Mouse (Mus musculus) embryonic facial prominence, embryonic 10.5 days (tissue): ENCODE data around the gene Moap1. TPM values are rescaled to one million over a fixed set of nuclear protein-coding genes. Genes with fewer than 3 reads are reported as not detected.

Experiments
- DNase-seq: peaks from one replicate; pipeline ENCODE4 v3.0.0-alpha.2; 2017; ENCODE audit warnings: low spot score
- H3K27ac ChIP-seq: fragments of 300-500 bp; sonication (generic); replicated peaks from 2 replicates; pipeline ENCODE4 v1.5.1; 2016; ENCODE audit warnings: mild to moderate bottlenecking
- H3K27me3 ChIP-seq: fragments of 300-500 bp; sonication (generic); replicated peaks from 2 replicates; pipeline ENCODE4 v1.6.1; 2016; ENCODE audit warnings: low read depth, mild to moderate bottlenecking; ENCODE audit not compliant: poor library complexity, severe bottlenecking
- H3K36me3 ChIP-seq: fragments of 300-500 bp; sonication (generic); replicated peaks from 2 replicates; pipeline ENCODE4 v1.6.1; 2016; ENCODE audit warnings: mild to moderate bottlenecking, moderate library complexity
- H3K4me1 ChIP-seq: fragments of 300-500 bp; sonication (generic); 2 replicates; pipeline ENCODE4 v1.6.1; 2016
- H3K4me3 ChIP-seq: fragments of 300-500 bp; sonication (generic); 2 replicates; pipeline ENCODE4 v1.5.1; 2016; ENCODE audit warnings: mild to moderate bottlenecking, moderate library complexity
- H3K9me3 ChIP-seq: fragments of 300-500 bp; sonication (generic); 2 replicates; pipeline ENCODE4 v1.6.1; 2016; ENCODE audit warnings: mild to moderate bottlenecking
- WGBS: fragments of 180-500 bp; shearing (Covaris S2); methylation state at CpG from one replicate; pipeline ENCODE4 v1.1.7; 2016; 5-methylcytosine and 5-hydroxymethylcytosine counted together
- polyA plus RNA-seq: library from polyadenylated mRNA; unstranded; fragments of >200 nt; fragmentation: Nextera tagmentation; extraction: Ambion mirVana; gene quantifications from 2 replicates; pipeline ENCODE4 v1.2.1, GENCODE M21; 2016

Moap1 gene
- polyA plus RNA-seq, 1 experiment from 2014 or later = 35.4 TPM

DNA sequence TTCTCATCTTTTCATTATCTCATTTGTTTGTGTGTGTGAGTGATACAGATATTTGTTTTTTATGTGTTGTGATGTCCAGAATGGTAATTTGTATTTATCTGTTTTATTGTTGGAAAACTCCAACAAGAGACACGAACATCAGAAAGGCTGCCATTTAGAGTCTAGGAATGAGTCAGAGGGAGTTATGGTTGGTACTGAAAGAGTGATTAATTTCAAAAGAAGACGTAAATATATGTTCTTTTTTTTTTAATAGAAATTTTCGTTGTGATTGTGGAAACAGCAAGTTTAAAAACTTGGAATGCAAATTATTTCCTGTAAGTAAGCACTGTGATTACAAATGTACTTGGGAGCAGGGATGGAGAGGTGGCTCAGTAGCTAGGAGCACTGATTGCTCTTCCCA is 18.2 kb upstream of the Moap1 start:
- Histone ChIP-seq H3K27ac (no peak overlapping the region), H3K4me3 (no peak overlapping the region), H3K4me1 (peaks cover 21% of the 10 kb centered on the region), H3K36me3 (peaks cover 41% of the 10 kb centered on the region), H3K9me3 (no peaks in the 10 kb centered on the region), H3K27me3 (no peaks in the 10 kb centered on the region)
- no peak for DNase-seq
- WGBS = 91% methylated on average over 3 of the region's 3 CpGs

DNA sequence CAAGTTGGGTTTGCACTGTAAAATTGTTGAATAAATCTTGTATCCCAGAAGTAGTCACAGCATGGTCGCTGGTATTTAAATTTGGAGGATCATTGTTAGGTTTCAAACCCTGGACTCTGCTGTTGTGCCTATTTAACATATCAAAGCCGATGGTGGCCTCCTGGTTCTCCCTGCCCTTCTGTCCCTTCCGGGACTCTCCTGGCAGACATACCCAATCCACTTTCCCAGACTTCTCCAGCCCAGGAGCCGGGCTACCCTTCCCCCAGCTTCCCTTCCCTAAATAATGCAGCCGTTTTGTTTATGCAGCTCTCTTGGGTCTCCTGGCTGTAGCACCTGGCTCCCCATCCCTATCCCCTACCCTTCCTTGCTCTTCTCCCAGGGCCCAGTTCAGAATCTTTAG is 15.5 kb upstream of the Moap1 start:
- no peaks in the 10 kb centered on the region for H3K9me3 ChIP-seq
- peak overlapping the region; percentile 63; the same call in 1 of the 2 replicates for H3K27ac ChIP-seq
- WGBS = 5% methylated on average over 5 of the region's 5 CpGs
- H3K4me3 ChIP-seq = peak overlapping the region; percentile 81
- no peak for DNase-seq
- no peaks in the 10 kb centered on the region for H3K27me3 ChIP-seq
- peaks cover 42% of the 10 kb centered on the region for H3K36me3 ChIP-seq
- peaks cover 27% of the 10 kb centered on the region for H3K4me1 ChIP-seq

DNA sequence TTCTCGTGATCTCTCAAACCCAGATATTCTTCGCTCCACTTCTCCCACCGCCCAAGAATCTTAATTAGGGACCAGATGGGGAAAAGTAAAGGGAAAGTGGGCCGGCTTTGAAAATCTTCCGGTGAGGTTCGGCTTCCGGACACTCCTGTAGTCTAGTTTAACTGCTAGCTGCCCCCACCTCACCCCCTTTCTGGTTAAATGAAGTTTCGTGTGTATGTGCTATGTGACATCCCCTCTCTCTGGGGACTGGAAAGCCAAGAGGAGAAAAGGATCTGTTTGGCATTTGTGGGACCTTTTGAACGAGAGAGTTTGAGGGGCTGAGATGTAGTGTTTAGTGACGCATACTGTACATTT is 14.9 kb upstream of the Moap1 start, which contains the start of gene Gm20604:
Gm20604 (minus strand) TSS at position 270 of the 354 bp plus-strand sequence.
- Histone ChIP-seq H3K4me3 (peak within 1 kb of the TSS; percentile 81), H3K4me1 (peaks cover 27% of the 10 kb centered on the region), H3K36me3 (peaks cover 42% of the 10 kb centered on the region), H3K9me3 (no peaks in the 10 kb centered on the region), H3K27ac (peak within 1 kb of the TSS; percentile 93), H3K27me3 (no peaks in the 10 kb centered on the region)
- 1% methylated on average over 10 of the region's 10 CpGs for WGBS
- DNase-seq = no peak

- Histone ChIP-seq H3K36me3 (peaks cover 42% of the 10 kb centered on the region), H3K4me3 (peak within 1 kb of the TSS; percentile 81), H3K27me3 (no peaks in the 10 kb centered on the region), H3K4me1 (peaks cover 27% of the 10 kb centered on the region), H3K9me3 (no peaks in the 10 kb centered on the region), H3K27ac (peak within 1 kb of the TSS; percentile 93)
- DNase-seq = peak; percentile 98
- WGBS = under 1% methylated on average over 73 of the region's 73 CpGs
Measured at GRCm38 (mm10) chr12:102757689-102758402, 14.4 kb upstream of the Moap1 start, which contains the start of the genes Gm28051, Gon7 and Ubr7. Gene Gm28051, minus strand, starts transcription at chr12:102757765. Gene Gon7, minus strand, starts transcription at chr12:102757803. Gene Ubr7, plus strand, starts transcription at chr12:102757967.

GRCm38 (mm10) chr12:102757055-102757688 is 13.7 kb upstream of the Moap1 start:
- peaks cover 42% of the 10 kb centered on the region for H3K36me3 ChIP-seq
- H3K4me3 ChIP-seq = peak overlapping the region; percentile 81
- H3K27me3 ChIP-seq = no peaks in the 10 kb centered on the region
- no peaks in the 10 kb centered on the region for H3K9me3 ChIP-seq
- peaks cover 27% of the 10 kb centered on the region for H3K4me1 ChIP-seq
- DNase-seq = no peak
- peak overlapping the region; percentile 93 for H3K27ac ChIP-seq
- 2% methylated on average over 46 of the region's 46 CpGs for WGBS

- peaks cover 43% of the 10 kb centered on the region for H3K36me3 ChIP-seq
- H3K9me3 ChIP-seq = no peaks in the 10 kb centered on the region
- H3K27me3 ChIP-seq = no peaks in the 10 kb centered on the region
- H3K4me3 ChIP-seq = peak overlapping the region; percentile 81
- 88% methylated on average over 7 of the region's 7 CpGs for WGBS
- peak; percentile 35 for DNase-seq
- H3K27ac ChIP-seq = no peak overlapping the region
- H3K4me1 ChIP-seq = peaks cover 27% of the 10 kb centered on the region
Measured at GRCm38 (mm10) chr12:102756304-102756703, 12.8 kb upstream of the Moap1 start.

- WGBS = 90% methylated on average over 3 of the region's 3 CpGs
- DNase-seq = no peak
Measured at GRCm38 (mm10) chr12:102748256-102748655, 4.8 kb upstream of the Moap1 start.

DNA sequence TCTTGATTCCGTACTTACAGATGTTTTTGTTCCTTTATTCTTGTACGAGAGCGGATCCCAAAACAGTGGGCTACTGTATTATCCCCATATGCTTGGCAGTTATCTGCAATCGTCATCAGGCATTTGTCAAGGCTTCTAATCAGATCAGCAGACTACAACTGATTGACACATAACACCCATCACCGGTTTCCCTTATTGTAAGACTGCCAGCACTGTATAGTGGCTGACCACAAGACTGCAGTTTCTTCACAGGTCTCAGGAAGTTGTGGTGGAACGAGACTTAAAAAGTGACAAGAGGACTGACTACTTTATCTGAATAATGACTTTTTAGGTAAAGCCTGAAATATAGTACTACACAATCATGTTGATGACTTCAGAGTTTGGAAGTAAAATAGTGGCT is 1.4 kb upstream of the Moap1 start:
- Histone ChIP-seq H3K36me3 (peaks cover 48% of the 10 kb centered on the region), H3K27me3 (no peaks in the 10 kb centered on the region), H3K9me3 (no peaks in the 10 kb centered on the region), H3K27ac (no peak overlapping the region), H3K4me1 (peaks cover 25% of the 10 kb centered on the region), H3K4me3 (peak overlapping the region; percentile 94)
- 69% methylated on average over 6 of the region's 6 CpGs for WGBS
- DNase-seq = no peak

More at GRCm38 (mm10) chr12:102748256-102748655, 4.8 kb upstream of the Moap1 start:
- Histone ChIP-seq H3K36me3 (peaks cover 47% of the 10 kb centered on the region), H3K4me3 (no peak overlapping the region), H3K9me3 (no peaks in the 10 kb centered on the region), H3K4me1 (peaks cover 13% of the 10 kb centered on the region), H3K27me3 (no peaks in the 10 kb centered on the region), H3K27ac (no peak overlapping the region)

GRCm38 (mm10) chr12:102743036-102743588 is 349 bp downstream of the Moap1 start:
- no peak for DNase-seq
- WGBS = under 1% methylated on average over 33 of the region's 33 CpGs
- peaks cover 25% of the 10 kb centered on the region for H3K4me1 ChIP-seq
- H3K27me3 ChIP-seq = no peaks in the 10 kb centered on the region
- peak overlapping the region; percentile 94 for H3K4me3 ChIP-seq
- H3K27ac ChIP-seq = peak overlapping the region; percentile 93
- H3K9me3 ChIP-seq = no peaks in the 10 kb centered on the region
- peaks cover 33% of the 10 kb centered on the region for H3K36me3 ChIP-seq

DNA sequence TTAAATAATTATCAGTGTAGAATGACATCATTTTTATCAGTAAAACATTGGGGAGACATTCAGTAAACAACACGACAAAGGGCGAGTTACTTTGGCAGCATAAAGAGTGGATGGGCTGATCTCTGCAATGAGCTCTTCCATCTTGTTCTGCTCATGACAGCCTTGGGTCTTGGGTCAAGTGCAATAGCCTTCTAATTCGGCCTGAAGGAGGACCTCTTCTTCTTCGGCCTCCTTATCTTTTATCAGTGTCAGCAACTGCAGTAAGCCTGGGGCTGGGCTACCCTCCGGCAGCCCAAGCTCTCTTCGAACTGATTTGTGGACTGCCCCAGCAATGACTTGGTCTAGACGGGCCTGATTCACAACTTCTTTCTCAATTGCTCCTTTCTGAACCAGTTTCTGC is 1.4 kb downstream of the Moap1 start:
- peaks cover 25% of the 10 kb centered on the region for H3K4me1 ChIP-seq
- WGBS = 88% methylated on average over 7 of the region's 7 CpGs
- H3K27me3 ChIP-seq = no peaks in the 10 kb centered on the region
- no peak overlapping the region for H3K4me3 ChIP-seq
- no peak for DNase-seq
- no peak overlapping the region for H3K27ac ChIP-seq
- no peaks in the 10 kb centered on the region for H3K9me3 ChIP-seq
- H3K36me3 ChIP-seq = peaks cover 24% of the 10 kb centered on the region

GRCm38 (mm10) chr12:102740285-102740684 is 3.2 kb downstream of the Moap1 start:
- no peak for DNase-seq
- WGBS = 73% methylated on average over 3 of the region's 3 CpGs
- Histone ChIP-seq H3K9me3 (no peaks in the 10 kb centered on the region), H3K27ac (no peak overlapping the region), H3K4me1 (peaks cover 25% of the 10 kb centered on the region), H3K27me3 (no peaks in the 10 kb centered on the region), H3K36me3 (peaks cover 13% of the 10 kb centered on the region), H3K4me3 (no peak overlapping the region)

DNA sequence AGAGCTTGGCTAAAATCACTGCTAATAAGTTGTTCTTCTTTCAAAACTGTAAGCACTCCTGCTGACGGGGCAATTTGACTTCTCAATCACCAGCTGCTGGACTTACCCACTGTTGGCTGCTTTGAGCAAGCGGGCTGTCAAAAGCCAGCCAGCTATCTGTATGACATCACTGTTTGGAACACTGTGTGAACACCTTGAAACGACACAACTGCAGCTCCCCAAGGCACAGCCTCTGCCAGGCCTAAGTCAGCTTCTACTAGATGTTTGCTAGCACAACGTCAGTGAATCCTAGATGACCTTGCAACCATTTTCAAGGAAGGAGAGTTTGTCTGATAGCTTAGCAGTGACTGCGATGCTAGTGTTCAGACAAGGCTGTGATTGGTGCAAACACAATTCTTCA is 4.4 kb downstream of the Moap1 start:
- H3K4me1 ChIP-seq = peaks cover 16% of the 10 kb centered on the region
- H3K36me3 ChIP-seq = peaks cover 13% of the 10 kb centered on the region
- 82% methylated on average over 5 of the region's 5 CpGs for WGBS
- no peak overlapping the region for H3K27ac ChIP-seq
- H3K27me3 ChIP-seq = no peaks in the 10 kb centered on the region
- DNase-seq = no peak
- no peak overlapping the region for H3K4me3 ChIP-seq
- no peaks in the 10 kb centered on the region for H3K9me3 ChIP-seq
